Mouse (Mus musculus): ENCODE measurements around the gene Jmjd8. TPM values are rescaled to one million over a fixed set of nuclear protein-coding genes. Genes with fewer than 3 reads are reported as not detected.

Jmjd8 gene
- polyA plus RNA-seq, 1 experiment, result 27.9 TPM

DNA sequence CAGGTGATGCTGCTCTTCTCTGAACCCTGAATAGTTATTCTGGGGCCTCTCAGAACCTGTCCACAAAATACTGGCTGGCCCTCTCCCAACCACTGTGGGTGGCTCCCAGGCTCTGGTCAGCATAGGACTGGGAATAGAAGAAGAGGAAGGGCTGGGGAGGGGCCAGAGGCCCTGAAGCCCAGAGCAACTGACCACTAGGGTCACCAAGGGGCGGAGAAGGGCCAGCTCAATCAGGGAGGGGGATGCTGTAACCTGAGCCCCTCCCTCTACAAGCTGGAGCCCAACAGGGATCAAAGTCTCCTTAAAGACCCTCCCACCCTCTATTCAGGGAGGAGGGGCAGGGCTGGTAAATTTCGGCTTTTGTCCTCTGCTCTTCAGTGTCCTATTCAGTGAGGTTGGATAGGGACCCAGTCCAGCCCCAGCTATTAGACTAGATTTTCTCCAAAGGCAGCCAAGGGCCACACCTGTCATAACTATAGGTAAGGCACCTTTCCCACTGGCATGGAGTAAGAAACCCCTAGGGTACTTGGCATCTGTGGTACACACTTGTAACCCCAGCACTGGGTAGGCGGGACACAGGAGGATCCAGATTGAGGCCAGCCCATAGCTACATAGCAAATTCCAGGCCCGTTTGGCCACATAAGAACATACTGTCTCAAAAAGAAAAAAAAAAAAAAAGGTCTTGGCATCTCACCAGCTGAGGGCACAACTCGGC lies 51.7 kb downstream of the Jmjd8 start, which contains the start of gene Wfikkn1:
Gene Wfikkn1 (minus strand): TSS at position 663 of the 715 bp plus-strand sequence.
- Histone ChIP-seq H3K27ac (ENCODE audit: insufficient read depth, low read length) (no peak within 1 kb of the TSS), H3K4me1 (ENCODE audit: control insufficient read depth, insufficient read depth, low read length) (no peaks in the 10 kb centered on the region), H3K4me3 (ENCODE audit: insufficient read depth, low read length) (no peak within 1 kb of the TSS)
- TF ChIP-seq POLR2A (IDR thresholded peaks at IDR 0.05; ENCODE audit: low read depth, low read length) (no peak), CTCF (IDR thresholded peaks at IDR 0.05; ENCODE audit: borderline replicate concordance, insufficient read depth, low read length) (no peak)

DNA sequence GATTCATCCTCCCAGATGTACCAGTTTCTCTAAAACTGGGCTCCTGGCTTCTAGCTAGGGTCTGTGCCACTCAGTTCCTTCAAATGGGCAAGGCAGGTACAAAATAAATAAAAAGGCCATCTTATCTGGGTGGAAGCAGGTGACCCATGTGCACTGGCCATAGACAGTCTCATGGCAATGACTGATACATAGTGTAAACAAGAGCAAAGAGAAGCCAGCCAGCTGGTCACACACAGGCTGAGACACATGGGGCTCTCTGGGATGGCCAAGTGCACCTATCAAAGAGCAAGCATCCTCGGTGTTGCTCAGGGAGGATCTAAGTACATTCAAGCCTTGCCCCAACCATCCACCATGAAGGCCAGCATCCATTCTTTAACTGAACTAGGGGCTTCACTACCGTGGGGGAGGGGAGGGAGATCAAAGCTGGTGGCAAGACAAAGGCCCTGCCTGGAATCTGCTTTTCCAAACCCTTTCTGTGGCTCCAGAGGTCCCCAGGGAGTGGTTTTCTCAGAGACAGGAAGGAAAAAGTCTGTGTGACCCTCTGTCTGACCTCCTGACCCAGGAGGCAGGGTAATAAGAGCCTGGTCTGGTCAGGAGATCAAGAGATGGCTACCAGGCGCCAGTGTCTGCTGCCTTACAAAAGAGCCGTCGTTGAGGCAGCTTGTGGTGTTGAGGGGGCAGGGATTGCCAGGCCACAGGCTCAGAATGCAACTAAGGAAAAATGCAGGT lies 52.4 kb downstream of the Jmjd8 start:
- TF ChIP-seq CTCF (IDR thresholded peaks at IDR 0.05; ENCODE audit: borderline replicate concordance, insufficient read depth, low read length), result no peak
- TF ChIP-seq POLR2A (IDR thresholded peaks at IDR 0.05; ENCODE audit: low read depth, low read length), result no peak
- Histone ChIP-seq H3K27ac (ENCODE audit: insufficient read depth, low read length) (no peak overlapping the region), H3K4me3 (ENCODE audit: insufficient read depth, low read length) (no peak overlapping the region), H3K4me1 (ENCODE audit: control insufficient read depth, insufficient read depth, low read length) (no peaks in the 10 kb centered on the region)

Other genes starting within 250 kb of the Jmjd8 start
- 15.2 and 19.2 TPM in 2 replicates for gene Lmf1, start 249.8 kb upstream of the Jmjd8 start, polyA plus RNA-seq (2011; ENCODE audit: insufficient read length, low read depth, missing spikeins)
- gene Gng13, start 111.7 kb upstream of the Jmjd8 start, polyA plus RNA-seq (2011; ENCODE audit: insufficient read length, low read depth, missing spikeins), result not detected in 2 replicates
- 9.0 and 10.7 TPM in 2 replicates for gene Chtf18, start 101.4 kb upstream of the Jmjd8 start, polyA plus RNA-seq (2011; ENCODE audit: insufficient read length, low read depth, missing spikeins)
- 10.0 and 13.0 TPM in 2 replicates for gene Rpusd1, start 101.2 kb upstream of the Jmjd8 start, polyA plus RNA-seq (2011; ENCODE audit: insufficient read length, low read depth, missing spikeins)
- gene Mslnl, start 92.8 kb upstream of the Jmjd8 start, polyA plus RNA-seq (2011; ENCODE audit: insufficient read length, low read depth, missing spikeins), result not detected in 2 replicates
- 2.3 and 3.3 TPM in 2 replicates for gene Msln, start 74.5 kb upstream of the Jmjd8 start, polyA plus RNA-seq (2011; ENCODE audit: insufficient read length, low read depth, missing spikeins)
- 14.6 and 20.3 TPM in 2 replicates for gene Narfl, start 55.1 kb upstream of the Jmjd8 start, polyA plus RNA-seq (2011; ENCODE audit: insufficient read length, low read depth, missing spikeins)
- gene Haghl, start 43.2 kb upstream of the Jmjd8 start, polyA plus RNA-seq (2011; ENCODE audit: insufficient read length, low read depth, missing spikeins), result 18.1 and 23.8 TPM in 2 replicates
- gene Ccdc78, start 42.3 kb upstream of the Jmjd8 start, polyA plus RNA-seq (2011; ENCODE audit: insufficient read length, low read depth, missing spikeins), result not detected in 2 replicates
- gene Fam173a, start 36.0 kb upstream of the Jmjd8 start, polyA plus RNA-seq (2011; ENCODE audit: insufficient read length, low read depth, missing spikeins), result 25.4 and 26.4 TPM in 2 replicates
- gene AC134908.4, start 33.2 kb upstream of the Jmjd8 start, polyA plus RNA-seq (2011; ENCODE audit: insufficient read length, low read depth, missing spikeins), result 2.0 TPM in 1 of 2 replicates, not detected in the other
- 24.8 and 33.5 TPM in 2 replicates for gene Metrn, start 31.7 kb upstream of the Jmjd8 start, polyA plus RNA-seq (2011; ENCODE audit: insufficient read length, low read depth, missing spikeins)
- gene Fbxl16, start 19.8 kb upstream of the Jmjd8 start, polyA plus RNA-seq (2011; ENCODE audit: insufficient read length, low read depth, missing spikeins), result 4.1 and 4.7 TPM in 2 replicates
- gene Wdr24, start 5.2 kb upstream of the Jmjd8 start, polyA plus RNA-seq (2011; ENCODE audit: insufficient read length, low read depth, missing spikeins), result 13.0 and 14.5 TPM in 2 replicates
- gene Stub1, start 4.5 kb downstream of the Jmjd8 start, polyA plus RNA-seq (2011; ENCODE audit: insufficient read length, low read depth, missing spikeins), result 115 and 118 TPM in 2 replicates
- 1.8 and 2.1 TPM in 2 replicates for gene Rhbdl1, start 8.4 kb downstream of the Jmjd8 start, polyA plus RNA-seq (2011; ENCODE audit: insufficient read length, low read depth, missing spikeins)
- 0.63 TPM in 1 of 2 replicates, not detected in the other for gene Gm20683, start 12.9 kb downstream of the Jmjd8 start, polyA plus RNA-seq (2011; ENCODE audit: insufficient read length, low read depth, missing spikeins)
- 21.0 and 29.7 TPM in 2 replicates for gene Rhot2, start 16.0 kb downstream of the Jmjd8 start, polyA plus RNA-seq (2011; ENCODE audit: insufficient read length, low read depth, missing spikeins)
- gene Wdr90, start 32.6 kb downstream of the Jmjd8 start, polyA plus RNA-seq (2011; ENCODE audit: insufficient read length, low read depth, missing spikeins), result 5.9 and 11.4 TPM in 2 replicates
- gene Mcrip2, start 39.9 kb downstream of the Jmjd8 start, polyA plus RNA-seq (2011; ENCODE audit: insufficient read length, low read depth, missing spikeins), result 7.1 and 9.8 TPM in 2 replicates
- gene Mettl26, start 46.2 kb downstream of the Jmjd8 start, polyA plus RNA-seq (2011; ENCODE audit: insufficient read length, low read depth, missing spikeins), result 14.4 and 19.7 TPM in 2 replicates
- gene Wfikkn1, start 52.0 kb downstream of the Jmjd8 start, polyA plus RNA-seq (2011; ENCODE audit: insufficient read length, low read depth, missing spikeins), result 0.38 and 0.83 TPM in 2 replicates
- gene Rab40c, start 90.9 kb downstream of the Jmjd8 start, polyA plus RNA-seq (2011; ENCODE audit: insufficient read length, low read depth, missing spikeins), result 21.5 and 23.9 TPM in 2 replicates
- gene Pigq, start 116.1 kb downstream of the Jmjd8 start, polyA plus RNA-seq (2011; ENCODE audit: insufficient read length, low read depth, missing spikeins), result 47.8 and 48.0 TPM in 2 replicates
- not detected in 2 replicates for gene Nhlrc4, start 116.1 kb downstream of the Jmjd8 start, polyA plus RNA-seq (2011; ENCODE audit: insufficient read length, low read depth, missing spikeins)
- gene A930017K11Rik, start 123.7 kb downstream of the Jmjd8 start, polyA plus RNA-seq (2011; ENCODE audit: insufficient read length, low read depth, missing spikeins), result not detected in 2 replicates
- gene Capn15, start 156.9 kb downstream of the Jmjd8 start, polyA plus RNA-seq (2011; ENCODE audit: insufficient read length, low read depth, missing spikeins), result 10.1 and 10.9 TPM in 2 replicates
- 20.7 and 22.6 TPM in 2 replicates for gene Rab11fip3, start 240.7 kb downstream of the Jmjd8 start, polyA plus RNA-seq (2011; ENCODE audit: insufficient read length, low read depth, missing spikeins)

All from embryonic fibroblast, embryonic 13.5 days (primary cell).